Mouse (Mus musculus) myocyte (in vitro differentiated cells): Measurements from ENCODE around the gene Zfp747.

Experiments
- CEBPB ChIP-seq: IDR thresholded peaks from 2 replicates; pipeline ENCODE4 v1.6.1; 2011; ENCODE audit warnings: mild to moderate bottlenecking, moderate library complexity; ENCODE audit not compliant: poor library complexity, insufficient read depth, severe bottlenecking
- E2F4 ChIP-seq: IDR thresholded peaks from one replicate; pipeline ENCODE4 v1.6.1; 2011; ENCODE audit warnings: mild to moderate bottlenecking, control low read depth, moderate library complexity; ENCODE audit not compliant: insufficient read depth
- MAX ChIP-seq: IDR thresholded peaks from one replicate; pipeline ENCODE4 v1.6.1; 2011; ENCODE audit warnings: low read depth, mild to moderate bottlenecking, control low read depth
- MYOD1 ChIP-seq, 3 experiments: IDR thresholded peaks; one replicate each; pipeline ENCODE4 v1.6.1; 2011; ENCODE audit warnings: control low read depth in 2 of 3, low read depth in 2 of 3, mild to moderate bottlenecking in 2 of 3, moderate library complexity in 1 of 3; ENCODE audit not compliant: insufficient read length in 2 of 3, control insufficient read depth in 1 of 3
- MYOG ChIP-seq, 3 experiments: IDR thresholded peaks; one replicate each; pipeline ENCODE4 v1.6.1; 2011; ENCODE audit warnings: control low read depth in 2 of 3, low read depth in 2 of 3, mild to moderate bottlenecking in 2 of 3; ENCODE audit not compliant: insufficient read length in 2 of 3, control insufficient read depth in 1 of 3, insufficient read depth in 1 of 3
- POLR2A ChIP-seq: IDR thresholded peaks from one replicate; pipeline ENCODE4 v1.6.1; 2011; ENCODE audit warnings: low read depth, mild to moderate bottlenecking, control low read depth, moderate library complexity; ENCODE audit not compliant: insufficient read length
- POLR2AphosphoS2 ChIP-seq: IDR thresholded peaks from one replicate; pipeline ENCODE4 v1.6.1; 2011; ENCODE audit warnings: low read depth, control low read depth; ENCODE audit not compliant: insufficient read length
- REST ChIP-seq: IDR thresholded peaks from one replicate; pipeline ENCODE4 v1.6.1; 2011; ENCODE audit warnings: mild to moderate bottlenecking, control low read depth, moderate library complexity; ENCODE audit not compliant: insufficient read depth, insufficient read length
- SRF ChIP-seq: IDR thresholded peaks from one replicate; pipeline ENCODE4 v1.6.1; 2011; ENCODE audit warnings: low read depth; ENCODE audit not compliant: control insufficient read depth, insufficient read length
- TCF12 ChIP-seq: IDR thresholded peaks from one replicate; pipeline ENCODE4 v1.6.1; 2011; ENCODE audit warnings: mild to moderate bottlenecking, control low read depth; ENCODE audit not compliant: poor library complexity, insufficient read depth, severe bottlenecking
- TCF3 ChIP-seq: IDR thresholded peaks from one replicate; pipeline ENCODE4 v1.6.1; 2011; ENCODE audit warnings: low read depth, control low read depth; ENCODE audit not compliant: insufficient read length
- USF1 ChIP-seq: IDR thresholded peaks from one replicate; pipeline ENCODE4 v1.6.1; 2011; ENCODE audit warnings: low read depth, mild to moderate bottlenecking, control low read depth, moderate library complexity

DNA sequence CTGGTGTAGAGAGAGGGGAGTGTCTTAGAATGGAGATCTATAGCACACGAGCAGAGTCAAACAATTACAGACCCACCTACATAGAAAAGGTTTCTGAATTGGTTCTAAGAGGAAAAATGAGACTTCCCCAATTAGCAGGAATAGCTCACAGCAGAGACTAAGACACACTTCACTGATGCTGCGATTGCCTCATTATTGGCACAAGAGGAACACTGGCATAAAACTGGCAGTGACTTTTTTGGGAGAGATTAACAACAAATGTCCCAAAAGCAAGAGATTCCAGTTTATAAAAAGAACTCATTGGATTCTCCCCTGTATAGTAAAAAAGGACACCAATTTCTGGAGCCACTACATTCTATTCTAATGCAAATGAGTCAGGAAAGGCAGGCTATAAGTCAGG lies 18.0 kb downstream of the Zfp747 start:
- TF ChIP-seq USF1 (no peak), POLR2AphosphoS2 (no peak), MAX (no peak), POLR2A (no peak), MYOG (IDR thresholded peaks at IDR 0.05; ENCODE audit: control insufficient read depth in 1 of 3, insufficient read depth in 1 of 3, insufficient read length in 2 of 3, low read depth in 2 of 3) (no peak), TCF12 (no peak), CEBPB (no peak), MYOD1 (IDR thresholded peaks at IDR 0.05; ENCODE audit: control insufficient read depth in 1 of 3, insufficient read length in 2 of 3, low read depth in 2 of 3) (no peak), E2F4 (no peak), SRF (no peak), REST (no peak), TCF3 (no peak)
